8 mouse cellular contexts compared by ENCODE assay signal in genomic region chr4:101355431-101356092, GRCm38 (mm10).
DNase-seq lines count a peak whose midpoint lies in the region; ATAC-seq and TF ChIP-seq lines count a peak whose summit lies in the region.

No protein-coding gene starts in this region.

- H3K4me2 ChIP-seq in intestine, embryonic 14.5 days (ENCODE audit: low read length) = peak overlapping the region; percentile 84
- peak overlapping the region; percentile 93 for H3K4me2 ChIP-seq in liver, embryonic 15.5 days
- peak overlapping the region; percentile 77 for H3K4me2 ChIP-seq in neural tube, embryonic 12.5 days (replicated peaks)

- peak; percentile 91 for DNase-seq in liver, adult 2 months (ENCODE audit: extremely low read depth, low read depth, low spot score)
- no peak for DNase-seq in liver
- peak; percentile 44 to 45 for DNase-seq in cerebellum, postnatal 36 days
- DNase-seq in gastrocnemius, postnatal 14 days = peak; percentile 73
- peak; percentile 65 for DNase-seq in intestine, embryonic 14.5 days (ENCODE audit: low spot score)
- peak; percentile 12 for DNase-seq in thymus, postnatal 25 days

- intact Hi-C loops in gastrocnemius, postnatal 14 days (cut with DNase I; ENCODE audit: low total_unique reads) = no loop called here

- TF ChIP-seq POLR2A in liver, adult 2 months (IDR thresholded peaks at IDR 0.05; ENCODE audit: extremely low read depth, insufficient read depth, low read length) = 0 out of 2 replicates have a peak, but pooled peaks have one; percentile 47

- H3K4me3 ChIP-seq in liver, adult 2 months (ENCODE audit: insufficient read depth, low read depth, low read length) = peak overlapping the region; percentile 97
- peak overlapping the region; percentile 74 for H3K4me3 ChIP-seq in intestine, embryonic 14.5 days (ENCODE audit: low read depth, low read length)
- peak overlapping the region; percentile 74 for H3K4me3 ChIP-seq in liver, embryonic 15.5 days (replicated peaks)
- H3K4me3 ChIP-seq in neural tube, embryonic 12.5 days = peak overlapping the region; percentile 91

- H3K9me3 ChIP-seq in intestine, embryonic 14.5 days (ENCODE audit: control insufficient read depth, low read length) = no peaks in the 10 kb centered on the region
- no peaks in the 10 kb centered on the region for H3K9me3 ChIP-seq in liver, embryonic 15.5 days (replicated peaks)
- no peaks in the 10 kb centered on the region for H3K9me3 ChIP-seq in neural tube, embryonic 12.5 days

- H3K27ac ChIP-seq in liver, adult 2 months (replicated peaks; ENCODE audit: insufficient read depth, low read depth, low read length) = peak overlapping the region; percentile 100
- H3K27ac ChIP-seq in intestine, embryonic 14.5 days (ENCODE audit: low read depth) = peak overlapping the region; percentile 78; the same call in 1 of the 2 replicates
- peak overlapping the region; percentile 67; the same call in 1 of the 2 replicates for H3K27ac ChIP-seq in liver, embryonic 15.5 days (replicated peaks)
- peak overlapping the region; percentile 94 for H3K27ac ChIP-seq in neural tube, embryonic 12.5 days

- TF ChIP-seq CTCF in liver, adult 2 months (IDR thresholded peaks at IDR 0.05; ENCODE audit: low read depth, low read length) = no peak

- H3K27me3 ChIP-seq in liver, adult 2 months (ENCODE audit: control insufficient read depth, insufficient read depth, low read length) = no peaks in the 10 kb centered on the region
- H3K27me3 ChIP-seq in intestine, embryonic 14.5 days (replicated peaks; ENCODE audit: control insufficient read depth, insufficient read depth, low read length) = 0 out of 2 replicates have a peak, but pooled peaks cover 4% of the 10 kb centered on the region
- H3K27me3 ChIP-seq in liver, embryonic 15.5 days = peaks cover 24% of the 10 kb centered on the region
- H3K27me3 ChIP-seq in neural tube, embryonic 12.5 days (replicated peaks) = no peaks in the 10 kb centered on the region

- WGBS in liver, adult 2 months = under 1% methylated on average over 28 of the region's 31 CpGs
- WGBS in intestine, embryonic 14.5 days = 2% methylated on average over 30 of the region's 31 CpGs
- 2% methylated on average over 31 of the region's 31 CpGs for WGBS in liver, embryonic 15.5 days (ENCODE audit: insufficient replicate concordance)
- WGBS in neural tube, embryonic 12.5 days = 1% methylated on average over 30 of the region's 31 CpGs

- peaks cover 20% of the 10 kb centered on the region for H3K4me1 ChIP-seq in liver, adult 2 months (ENCODE audit: control insufficient read depth, insufficient read depth, low read length)
- H3K4me1 ChIP-seq in intestine, embryonic 14.5 days (replicated peaks; ENCODE audit: control insufficient read depth, insufficient read depth, low read length) = peaks cover 18% of the 10 kb centered on the region
- H3K4me1 ChIP-seq in liver, embryonic 15.5 days (replicated peaks) = peaks cover 36% of the 10 kb centered on the region
- peaks cover 35% of the 10 kb centered on the region for H3K4me1 ChIP-seq in neural tube, embryonic 12.5 days

- H3K79me2 ChIP-seq in liver, adult 2 months (ENCODE audit: control insufficient read depth, insufficient read depth, low read length) = peaks cover 8% of the 10 kb centered on the region; the same call in 1 of the 2 replicates

- ATAC-seq in intestine, embryonic 14.5 days (replicated peaks; ENCODE audit: low FRiP score, low TSS enrichment, low read depth) = no peak; the same call in 1 of the 2 replicates
- ATAC-seq in liver, embryonic 15.5 days (ENCODE audit: insufficient read depth) = 0 out of 2 replicates have a peak, but pooled peaks have one; percentile 4
- ATAC-seq in neural tube, embryonic 12.5 days (ENCODE audit: low FRiP score, low read depth) = peak; percentile 3

- H3K36me3 ChIP-seq in liver, adult 2 months (ENCODE audit: control insufficient read depth, insufficient read depth, low read length) = peaks cover 2% of the 10 kb centered on the region; the same call in 1 of the 2 replicates
- H3K36me3 ChIP-seq in intestine, embryonic 14.5 days (ENCODE audit: control insufficient read depth, insufficient read depth, low read length) = no peaks in the 10 kb centered on the region
- no peaks in the 10 kb centered on the region for H3K36me3 ChIP-seq in liver, embryonic 15.5 days (replicated peaks)
- H3K36me3 ChIP-seq in neural tube, embryonic 12.5 days = no peaks in the 10 kb centered on the region

- H3K9ac ChIP-seq in liver, adult 2 months (ENCODE audit: low read depth, low read length) = peak overlapping the region; percentile 99
- H3K9ac ChIP-seq in intestine, embryonic 14.5 days (ENCODE audit: low read length) = peak overlapping the region; percentile 79
- peak overlapping the region; percentile 65 for H3K9ac ChIP-seq in liver, embryonic 15.5 days
- peak overlapping the region; percentile 91 for H3K9ac ChIP-seq in neural tube, embryonic 12.5 days
